Mouse (Mus musculus) CH12.LX (cell line): Measurements from ENCODE around the gene Proz.
A peak's percentile ranks its signal among the peaks of the same experiment; 100 is the strongest.

ENCODE experiments used
- CTCF ChIP-seq, 2 experiments: IDR thresholded peaks in 1 of 2; conservative IDR thresholded peaks in 1 of 2; 2 replicates each; pipeline ENCODE4 v1.5.1; 2011 to 2012; ENCODE audit warnings: low read depth in 2 of 2, low read length in 2 of 2, improper control_type of control experiment in 1 of 2, inconsistent platforms in 1 of 2, mild to moderate bottlenecking in 1 of 2, moderate library complexity in 1 of 2
- E2F4 ChIP-seq: IDR thresholded peaks from 2 replicates; pipeline ENCODE4 v1.6.1; 2011; ENCODE audit warnings: low read depth, low read length, improper control_type of control experiment; ENCODE audit not compliant: insufficient replicate concordance
- ELF1 ChIP-seq: IDR thresholded peaks from 2 replicates; pipeline ENCODE4 v1.6.1; 2014; ENCODE audit warnings: low read depth, mild to moderate bottlenecking, inconsistent platforms, low read length, improper control_type of control experiment
- HCFC1 ChIP-seq: IDR thresholded peaks from 2 replicates; pipeline ENCODE4 v1.6.1; 2012; ENCODE audit warnings: low read depth, mild to moderate bottlenecking, inconsistent platforms, low read length, improper control_type of control experiment
- KAT2A ChIP-seq: IDR thresholded peaks from 2 replicates; pipeline ENCODE4 v1.6.1; 2012; ENCODE audit warnings: low read length, improper control_type of control experiment, inconsistent platforms; ENCODE audit not compliant: insufficient replicate concordance
- MAFK ChIP-seq: IDR thresholded peaks from 2 replicates; pipeline ENCODE4 v1.6.1; 2011; ENCODE audit warnings: low read length, improper control_type of control experiment; ENCODE audit not compliant: insufficient replicate concordance
- MYC ChIP-seq: IDR thresholded peaks from 2 replicates; pipeline ENCODE4 v1.6.1; 2011; ENCODE audit warnings: low read depth, mild to moderate bottlenecking, improper control_type of control experiment, low read length
- NRF1 ChIP-seq: IDR thresholded peaks from 2 replicates; pipeline ENCODE4 v1.6.1; 2014; ENCODE audit warnings: low read depth, mild to moderate bottlenecking, inconsistent platforms, low read length, improper control_type of control experiment, moderate library complexity
- POLR2A ChIP-seq: IDR thresholded peaks from 2 replicates; pipeline ENCODE4 v1.6.1; 2011; ENCODE audit warnings: low read depth, mild to moderate bottlenecking, improper control_type of control experiment, low read length
- SIN3A ChIP-seq: IDR thresholded peaks from 2 replicates; pipeline ENCODE4 v1.6.1; 2012; ENCODE audit warnings: low read length, improper control_type of control experiment, inconsistent platforms
- TCF12 ChIP-seq: IDR thresholded peaks from 2 replicates; pipeline ENCODE4 v1.6.1; 2014; ENCODE audit warnings: low read depth, mild to moderate bottlenecking, inconsistent platforms, low read length, improper control_type of control experiment
- USF1 ChIP-seq: IDR thresholded peaks from 2 replicates; pipeline ENCODE4 v1.6.1; 2014; ENCODE audit warnings: low read depth, mild to moderate bottlenecking, inconsistent platforms, low read length, improper control_type of control experiment
- ZNF384 ChIP-seq: IDR thresholded peaks from 2 replicates; pipeline ENCODE4 v1.6.1; 2012; ENCODE audit warnings: low read depth, low read length, improper control_type of control experiment, inconsistent platforms

- TF ChIP-seq KAT2A (no peak), TCF12 (peak; percentile 50; the same call in 1 of the 2 replicates), NRF1 (peak; percentile 78), ZNF384 (no peak), MAFK (no peak), POLR2A (peak; percentile 77), HCFC1 (peak; percentile 23; the same call in 1 of the 2 replicates), ELF1 (no peak), MYC (no peak), CTCF (conservative IDR thresholded peaks at IDR 0.05 in 1 of 2, IDR thresholded peaks at IDR 0.05 in 1 of 2; ENCODE audit: low read depth in 2 of 2, low read length in 2 of 2) (peak in 1 of 2 experiments; percentile 70; a peak in 2 of 4 replicates), USF1 (no peak), SIN3A (no peak; the same call in none of the 2 replicates), E2F4 (no peak)
These were observed 44.6 kb downstream of the Proz start, which contains the start of the genes Pcid2 and Cul4a for GRCm38 (mm10) chr8:13105087-13105881.
